Mouse (Mus musculus) v-Abl transformed pro-B cells (cell line): ENCODE data around the gene Fkbp7.

Experiments
- in situ Hi-C, 2 experiments: fragments of 400-800 bp; cut with MboI; formaldehyde crosslinking; loops; one replicate each; pipeline ENCODE4 v1.15.1; 2025; ENCODE audit not compliant: unreplicated experiment in 2 of 2

Gene Fkbp7

DNA sequence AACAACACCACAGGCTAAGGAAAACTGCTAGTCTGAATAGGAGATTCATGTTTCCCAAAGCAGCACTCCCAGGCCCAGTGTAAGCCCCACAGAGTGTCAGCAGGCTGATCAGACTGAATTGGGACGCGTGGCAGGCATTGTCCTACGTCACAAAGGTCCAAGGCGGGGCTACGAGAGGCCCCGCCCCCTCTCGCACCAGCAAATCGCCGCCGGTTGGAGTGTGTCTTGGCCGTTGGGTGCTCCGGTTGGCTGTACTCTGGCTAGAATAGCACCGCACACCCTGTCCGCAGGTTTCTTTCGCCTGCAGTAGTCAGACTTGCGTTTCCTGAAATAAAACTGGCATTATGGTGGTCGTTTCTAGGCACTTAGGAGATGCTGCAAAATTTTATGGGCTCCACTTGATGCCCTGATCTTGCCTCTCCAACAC is at the start of gene Fkbp7:
Fkbp7 (minus strand) TSS at position 151 of the 427 bp plus-strand sequence.
- in situ Hi-C loops: loop anchor here (5.0 to 25.0 kb wide), 2 partner anchors 301 to 1264 kb away; partner anchors contain the start of gene Cwc22 (in 1 of the 2)

DNA sequence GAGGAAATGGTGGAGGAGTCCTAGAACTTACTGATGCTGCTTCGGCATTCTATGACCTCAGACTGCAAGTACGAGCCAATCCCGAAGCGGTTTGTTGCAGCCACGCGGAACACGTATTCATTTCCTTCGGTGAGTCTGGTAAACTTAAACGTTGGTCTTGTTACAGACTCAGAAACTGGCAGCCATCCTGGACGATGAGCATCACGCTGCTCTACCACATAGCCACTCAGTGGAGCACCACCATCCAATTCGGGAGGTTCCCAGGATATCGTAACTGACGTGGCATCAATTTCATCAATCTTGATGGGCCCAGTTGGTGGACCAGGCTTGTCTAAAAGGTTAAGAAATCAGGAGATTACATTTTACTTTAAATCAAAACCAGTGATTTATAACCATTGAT is 46.7 kb upstream of the Fkbp7 start:
- in situ Hi-C loops: no loop called here

DNA sequence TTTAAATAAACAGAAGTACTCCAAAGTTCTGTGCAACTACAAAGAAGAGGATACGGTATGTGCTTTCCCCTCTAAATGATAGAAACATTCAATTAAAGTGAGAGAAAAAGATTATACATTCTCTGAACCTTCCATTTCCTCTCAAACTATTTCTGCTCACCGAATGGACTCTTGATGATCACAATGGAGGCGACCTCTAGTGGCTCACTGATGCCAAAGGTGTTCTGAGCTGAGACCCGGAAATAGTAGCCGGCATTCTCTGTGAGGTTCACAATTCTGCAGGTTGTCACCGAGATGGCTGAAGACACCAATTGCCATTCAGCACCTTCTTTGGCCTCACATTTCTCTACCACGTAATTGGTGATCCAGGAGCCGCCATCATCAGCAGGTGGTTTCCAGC is 42.1 kb upstream of the Fkbp7 start:
- in situ Hi-C loops: no loop called here

DNA sequence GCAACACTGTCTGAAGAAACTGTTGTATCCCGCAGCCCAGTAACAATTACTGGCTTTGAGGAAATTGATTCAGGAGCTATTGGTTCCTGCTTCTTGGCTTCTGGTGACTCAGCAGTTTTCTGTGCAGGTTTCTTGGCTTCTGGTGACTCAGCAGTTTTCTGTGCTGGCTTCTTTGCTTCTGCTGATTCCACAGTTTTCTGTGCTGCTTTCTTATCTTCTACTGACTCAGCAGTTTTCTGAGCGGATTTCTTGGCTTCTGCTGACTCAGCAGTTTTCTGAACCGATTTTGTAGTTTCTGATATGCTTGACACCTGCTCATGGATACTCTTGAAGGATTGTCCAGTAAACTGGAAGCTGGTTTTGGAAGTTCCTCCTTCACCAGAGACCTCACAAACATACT is 35.6 kb upstream of the Fkbp7 start:
- in situ Hi-C loops: no loop called here

- in situ Hi-C loops: no loop called here
Observed at GRCm38 (mm10) chr2:76705655-76706054, 32.7 kb upstream of the Fkbp7 start.

DNA sequence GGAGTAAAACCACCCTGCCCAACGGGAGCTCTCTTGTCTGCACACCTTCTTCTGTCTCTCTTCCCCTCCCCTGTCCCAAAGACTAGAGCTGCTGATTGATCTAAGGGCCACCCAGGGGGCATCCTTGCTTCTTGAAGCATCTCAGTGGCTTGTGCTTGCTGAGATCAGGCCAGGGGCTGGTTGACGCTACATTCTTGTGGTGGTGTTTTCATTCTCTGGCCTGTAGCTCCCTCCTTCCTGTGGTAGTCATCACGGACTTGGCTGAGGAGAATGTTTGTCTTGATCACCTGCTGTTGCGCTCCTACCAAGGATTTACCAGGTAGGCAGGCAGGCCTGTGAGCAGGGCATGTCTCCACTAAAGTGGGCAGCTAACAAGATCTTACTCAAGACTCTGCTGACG is 29.8 kb upstream of the Fkbp7 start:
- in situ Hi-C loops: no loop called here

DNA sequence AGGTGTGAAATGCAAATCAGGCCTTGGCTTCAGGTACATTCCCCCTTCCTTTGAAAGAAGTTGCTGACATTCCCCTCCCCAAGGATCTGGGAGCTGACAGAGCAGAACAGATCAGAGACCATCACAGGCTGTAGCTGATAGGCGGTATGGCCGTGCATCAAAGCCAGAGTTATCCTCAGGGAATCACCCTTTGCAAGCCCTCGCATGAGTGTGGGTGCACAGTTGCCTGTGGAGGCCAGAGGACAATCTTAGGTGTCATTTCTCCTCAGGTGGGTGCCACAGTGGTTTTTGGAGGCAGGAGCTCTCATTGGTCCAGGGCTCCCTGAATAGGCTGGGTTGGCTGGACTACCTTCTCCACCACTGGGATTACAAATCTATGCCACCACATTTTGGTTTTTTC is 29.3 kb upstream of the Fkbp7 start:
- in situ Hi-C loops: no loop called here

GRCm38 (mm10) chr2:76695290-76695689 is 22.4 kb upstream of the Fkbp7 start:
- in situ Hi-C loops: loop anchor here in 1 of 2 experiments (25.0 kb wide), 1 partner anchor 1242 kb away; the partner anchor contains the start of gene Cwc22

DNA sequence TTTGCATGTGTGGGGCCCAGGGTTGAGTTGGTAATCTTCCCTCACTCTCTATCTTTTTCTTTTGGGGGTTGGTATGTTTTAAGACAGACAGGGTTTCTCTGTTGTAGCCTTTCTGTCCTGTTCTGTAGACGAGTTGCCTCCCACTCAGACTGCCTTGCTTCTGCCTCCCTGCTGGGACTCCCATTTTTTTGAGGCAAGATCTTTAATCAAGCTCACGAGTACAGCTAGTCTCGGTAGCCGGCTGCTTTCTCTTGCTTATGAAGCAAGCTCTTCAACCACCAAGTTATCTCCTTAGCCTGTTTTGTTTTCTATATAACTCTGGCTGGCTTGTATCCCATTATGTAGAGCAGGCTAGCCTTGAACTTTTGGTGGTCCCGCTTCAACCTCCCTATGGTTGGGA is 20.8 kb upstream of the Fkbp7 start:
- in situ Hi-C loops: loop anchor here in 1 of 2 experiments (25.0 kb wide), 1 partner anchor 1244 kb away; the partner anchor contains the start of gene Cwc22

DNA sequence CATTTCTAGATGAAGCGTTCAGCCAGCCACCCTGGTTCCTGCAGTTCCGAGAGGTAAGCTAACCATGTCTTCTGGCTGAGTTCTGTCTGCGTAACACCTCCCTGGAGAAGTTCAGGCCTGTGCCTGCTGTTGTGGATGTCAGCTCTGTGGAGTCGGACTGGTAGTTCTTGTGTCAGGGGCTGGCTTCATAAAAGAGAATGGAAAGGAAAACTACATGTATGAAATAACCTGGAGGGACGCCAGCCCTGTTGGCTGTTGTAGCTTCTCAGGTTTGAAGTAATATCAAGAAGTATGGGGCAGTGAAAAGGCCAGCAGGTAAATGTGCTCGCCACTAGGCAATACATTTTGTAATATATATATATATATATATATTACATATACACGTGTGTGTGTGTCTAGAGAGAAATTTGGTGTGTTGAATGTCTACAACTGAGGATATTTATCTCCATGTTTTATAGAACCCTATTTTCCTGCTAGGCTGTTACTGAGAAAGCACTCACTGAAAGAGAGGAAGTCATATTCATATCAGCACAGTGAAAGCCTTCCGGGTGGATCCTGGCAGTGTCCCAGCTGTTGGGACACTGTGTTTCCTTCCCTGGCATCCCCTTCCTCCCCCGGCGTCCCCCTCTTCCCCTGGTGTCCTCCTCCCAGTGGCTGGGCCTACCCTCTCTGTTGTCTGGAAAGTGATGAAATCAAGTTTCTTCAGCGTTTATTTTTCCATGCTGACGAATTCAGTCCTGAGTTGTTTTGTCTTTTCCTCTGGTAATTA is 17.7 kb upstream of the Fkbp7 start:
- in situ Hi-C loops: loop anchor here in 1 of 2 experiments (25.0 kb wide), 1 partner anchor 1247 kb away; the partner anchor contains the start of gene Cwc22

DNA sequence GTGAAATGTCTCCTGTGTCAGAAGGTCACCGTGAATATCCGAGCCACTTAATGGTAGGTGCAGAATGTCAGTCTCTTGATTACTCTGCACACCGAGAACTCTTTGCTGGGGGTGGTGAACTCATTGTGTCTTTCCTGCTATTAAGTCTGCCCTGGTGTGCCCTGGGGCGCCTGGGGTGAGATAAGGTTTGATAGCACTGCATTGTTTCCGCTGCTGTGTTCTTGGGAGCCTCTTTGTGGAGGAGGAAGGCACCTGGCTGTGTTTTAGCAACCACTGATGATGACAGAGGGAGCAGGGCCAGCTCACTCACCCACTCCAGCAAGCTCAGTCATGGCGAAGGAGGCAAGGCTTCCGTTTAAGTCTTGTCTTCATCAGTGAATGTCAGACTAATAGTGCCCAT is 15.2 kb upstream of the Fkbp7 start:
- in situ Hi-C loops: loop anchor here in 1 of 2 experiments (25.0 kb wide), 1 partner anchor 1249 kb away; the partner anchor contains the start of gene Cwc22

DNA sequence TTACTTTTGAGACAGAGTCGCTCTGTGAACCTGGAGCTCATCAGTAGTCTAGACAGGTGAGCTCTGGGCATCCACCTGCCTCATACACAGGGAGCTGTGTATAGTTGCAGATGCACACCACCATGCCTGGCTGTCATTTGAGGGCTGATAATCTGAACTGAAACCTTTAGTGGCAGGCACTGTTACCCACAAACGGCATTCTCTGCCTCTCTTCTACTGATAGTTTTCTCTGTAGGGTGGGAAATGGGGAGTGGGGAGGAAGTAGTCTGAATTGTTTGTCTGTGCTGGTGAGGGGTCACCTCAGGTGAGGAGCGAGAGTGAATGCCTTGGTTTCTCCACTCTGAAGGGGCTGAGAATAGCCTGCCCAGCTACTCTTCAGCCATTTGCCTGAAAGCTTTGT is 14.7 kb upstream of the Fkbp7 start:
- in situ Hi-C loops: loop anchor here in 1 of 2 experiments (25.0 kb wide), 1 partner anchor 1250 kb away; the partner anchor contains the start of gene Cwc22

GRCm38 (mm10) chr2:76686986-76687385 is 14.1 kb upstream of the Fkbp7 start:
- in situ Hi-C loops: loop anchor here in 1 of 2 experiments (25.0 kb wide), 1 partner anchor 1250 kb away; the partner anchor contains the start of gene Cwc22

DNA sequence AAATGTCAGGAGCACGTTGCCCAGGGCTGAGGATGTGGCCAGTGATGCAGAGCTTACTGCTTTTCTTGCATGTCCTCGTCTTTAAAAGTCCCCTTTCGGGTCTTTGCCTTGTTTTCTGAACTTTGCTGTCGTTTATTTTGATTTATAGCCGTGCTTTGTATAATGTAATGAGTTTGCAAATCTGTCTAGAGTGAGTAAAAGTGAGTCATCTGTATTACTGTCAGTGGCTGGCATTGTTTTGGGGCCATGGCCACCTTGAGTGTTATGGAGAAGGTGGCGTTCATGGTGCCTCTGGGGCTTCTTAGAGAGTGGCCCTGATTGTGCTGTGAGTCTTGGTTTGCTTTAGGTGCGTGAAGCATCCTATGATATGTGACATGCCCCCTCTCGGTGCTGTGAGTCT is 9.4 kb upstream of the Fkbp7 start:
- in situ Hi-C loops: loop anchor here in 1 of 2 experiments (25.0 kb wide), 1 partner anchor 1255 kb away; the partner anchor contains the start of gene Cwc22

- in situ Hi-C loops: loop anchor here in 1 of 2 experiments (25.0 kb wide), 1 partner anchor 1261 kb away; the partner anchor contains the start of gene Cwc22
Observed at GRCm38 (mm10) chr2:76676401-76677226, 3.7 kb upstream of the Fkbp7 start.

- in situ Hi-C loops: loop anchor here in 1 of 2 experiments (25.0 kb wide), 1 partner anchor 1261 kb away; the partner anchor contains the start of gene Cwc22
Observed at GRCm38 (mm10) chr2:76675949-76676348, 3.0 kb upstream of the Fkbp7 start.

GRCm38 (mm10) chr2:76675451-76675850 is 2.5 kb upstream of the Fkbp7 start:
- in situ Hi-C loops: loop anchor here in 1 of 2 experiments (25.0 kb wide), 1 partner anchor 1262 kb away; the partner anchor contains the start of gene Cwc22

GRCm38 (mm10) chr2:76674725-76675427 is 2.0 kb upstream of the Fkbp7 start, which contains the start of gene Plekha3:
Plekha3 (plus strand) TSS chr2:76675281.
- in situ Hi-C loops: loop anchor here (5.0 to 25.0 kb wide), 2 partner anchors 303 to 1262 kb away; partner anchors contain the start of gene Cwc22 (in 2 of the 2)

- in situ Hi-C loops: loop anchor here (5.0 to 25.0 kb wide), 2 partner anchors 301 to 1264 kb away; partner anchors contain the start of gene Cwc22 (in 1 of the 2)
Observed at GRCm38 (mm10) chr2:76673472-76674081, 661 bp upstream of the Fkbp7 start.
